ENCODE assay signal across 14 mouse cellular contexts in the genomic region with DNA sequence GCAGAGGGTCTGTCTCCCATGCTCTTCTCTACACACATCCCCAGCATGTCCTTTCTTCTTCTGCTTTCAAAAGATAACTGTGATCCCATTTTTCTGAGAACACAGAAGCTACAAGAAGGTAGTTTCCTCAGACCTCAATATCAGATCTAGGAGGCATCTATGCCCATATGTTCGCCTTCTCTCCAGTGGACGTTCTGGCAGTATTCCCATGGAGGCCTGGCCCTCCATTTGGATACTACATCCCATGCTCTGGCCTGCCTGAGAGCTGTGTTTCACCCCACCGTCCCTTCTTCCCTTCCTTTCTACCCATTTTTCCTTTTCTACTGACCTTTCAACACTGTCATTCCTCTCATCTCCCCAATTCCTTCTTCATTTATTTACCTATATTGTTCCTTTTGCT. TPM values are rescaled to one million over a fixed set of nuclear protein-coding genes. Genes with fewer than 3 reads are reported as not detected.
DNase-seq lines count a peak whose midpoint lies in the region.
"Had no signal": no experiment of that assay in that cellular context is flagged by ENCODE, and none has a peak within 500 bp of the region (broad histone marks: within the 10 kb centered on the region; RNA-seq: fewer than 3 reads in every experiment).

No protein-coding gene starts in this region.

- intact Hi-C loops in heart, postnatal 14 days (cut with DNase I): no loop called here

- peak; percentile 37 for DNase-seq in cerebellum, adult 11 months
- no peak for DNase-seq in cerebellum, postnatal 4 days (ENCODE audit: low spot score in 2 of 2)
- peak; percentile 75 for DNase-seq in brain, adult 2 months (ENCODE audit: low read depth, low spot score)
- peak; percentile 64 for DNase-seq in cerebellum, adult 9-11 months
- peak; percentile 48 to 50 for DNase-seq in cerebellum, postnatal 36 days
- DNase-seq in adrenal gland, postnatal 14 days: no peak
- no peak for DNase-seq in heart, postnatal 14 days
- DNase-seq: adrenal gland, postnatal 10 days; embryo, embryonic 11 days; gastrocnemius, postnatal 10 days; gastrocnemius, postnatal 36 days; heart, adult 2 months; kidney, adult 11 months; kidney, adult 8-10 months had no signal

RNA-seq across cellular contexts. Expression of a gene that starts 34.5 kb away (rescaled TPM):
- 9.4 and 10.0 TPM in 2 replicates for total RNA-seq in adrenal gland, postnatal 14 days (2021)
- 1 to 10 TPM; 5.7 to 6.3 TPM for total RNA-seq in heart, postnatal 14 days (2021)

Comparison
In these comparisons a context has a peak if more than half of its experiments do, and no peak if none do; other contexts are left out.
1. DNase-seq: peak in cerebellum, adult 11 months (single experiment), brain, adult 2 months (single experiment), cerebellum, adult 9-11 months (single experiment) and cerebellum, postnatal 36 days (2 of 2); none in cerebellum, postnatal 4 days (0 of 2), adrenal gland, postnatal 14 days (single experiment) and heart, postnatal 14 days (0 of 2).